Mouse (Mus musculus) heart, adult 10 weeks (tissue): Measurements from ENCODE around the gene Gm6164. TPM values are rescaled to one million over a fixed set of nuclear protein-coding genes. Genes with fewer than 3 reads are reported as not detected.

Source experiments
- polyA plus RNA-seq: library from polyadenylated mRNA; stranded (reverse); fragments of 350-450 nt; fragmentation: Illumina TruSeq; extraction: RNeasy Lipid Tissue Mini Kit (QIAGEN cat#74804); gene quantifications from one replicate; pipeline ENCODE4 v1.2.3, GENCODE M21; 2014; ENCODE audit warnings: low read depth, low replicate concordance

Gm6164 gene
- polyA plus RNA-seq: not detected

DNA sequence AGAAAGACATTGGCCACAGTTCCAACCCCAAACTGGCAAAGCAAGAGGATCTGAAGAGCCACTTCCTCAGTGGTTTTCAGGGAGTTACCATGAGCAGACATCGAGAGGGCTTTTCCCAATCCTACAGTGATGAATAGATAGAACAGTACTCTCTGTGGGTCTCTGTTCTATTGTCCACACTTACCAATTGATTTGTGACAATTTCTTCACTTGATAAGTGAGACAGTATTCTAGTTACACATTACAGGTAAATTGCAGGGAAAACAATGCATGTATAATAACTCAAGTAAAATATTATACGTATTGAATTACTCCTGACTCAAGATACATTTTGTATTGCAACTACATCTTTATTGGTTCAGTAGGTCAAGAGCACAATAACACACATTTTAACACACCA, at the start of gene Gm6164:
Gene Gm6164 (minus strand): TSS at position 101 of the 400 bp plus-strand sequence.

GRCm38 (mm10) chr7:20233728-20234127, 28.3 kb upstream of the Gm6164 start, which contains the start of gene Gm4498:
Gene Gm4498, minus strand, starts transcription at chr7:20233828.

GRCm38 (mm10) chr7:20193410-20193809, 12.0 kb downstream of the Gm6164 start, which contains the start of gene Vmn1r95:
Gene Vmn1r95, plus strand, starts transcription at chr7:20193710.

DNA sequence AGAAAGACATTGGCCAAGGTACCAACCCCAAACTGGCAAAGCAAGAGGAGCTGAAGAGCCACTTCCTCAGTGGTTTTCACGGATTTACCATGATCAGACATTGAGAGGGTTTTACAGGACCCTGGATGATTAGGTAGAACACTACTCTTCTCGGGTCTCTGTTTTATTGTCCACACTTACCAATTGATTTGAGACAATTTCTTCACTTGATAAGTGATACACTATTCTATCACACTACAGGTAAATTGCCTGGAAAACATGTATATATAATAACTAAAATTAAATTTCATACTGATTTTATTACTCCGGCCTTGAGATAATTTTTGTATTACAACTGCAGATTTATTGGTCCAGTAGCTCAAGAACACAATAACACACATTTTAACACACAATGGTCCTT, 37.1 kb downstream of the Gm6164 start, which contains the start of gene Vmn1r94:
Gene Vmn1r94 (minus strand): TSS at position 101 of the 400 bp plus-strand sequence.

Other genes starting within 250 kb of the Gm6164 start
- not detected for gene Ceacam20, start 240.2 kb downstream of the Gm6164 start, polyA plus RNA-seq
- not detected for gene Nlrp9b, start 214.1 kb downstream of the Gm6164 start, polyA plus RNA-seq
- gene Vmn1r91, start 105.9 kb downstream of the Gm6164 start, polyA plus RNA-seq: not detected
- not detected for gene Gm16442, start 83.0 kb downstream of the Gm6164 start, polyA plus RNA-seq
- not detected for gene Vmn1r93, start 66.5 kb downstream of the Gm6164 start, polyA plus RNA-seq
- not detected for gene Vmn1r94, start 37.2 kb downstream of the Gm6164 start, polyA plus RNA-seq
- not detected for gene Vmn1r95, start 11.9 kb downstream of the Gm6164 start, polyA plus RNA-seq
- gene Gm4498, start 28.2 kb upstream of the Gm6164 start, polyA plus RNA-seq: not detected
- gene Gm5890, start 57.2 kb upstream of the Gm6164 start, polyA plus RNA-seq: not detected
- gene Gm4133, start 128.5 kb upstream of the Gm6164 start, polyA plus RNA-seq: not detected
- not detected for gene Gm5728, start 169.8 kb upstream of the Gm6164 start, polyA plus RNA-seq
- gene Vmn1r100, start 212.3 kb upstream of the Gm6164 start, polyA plus RNA-seq: not detected
- not detected for gene Vmn1r101, start 237.0 kb upstream of the Gm6164 start, polyA plus RNA-seq